Mouse (Mus musculus) MEL (cell line): ENCODE results near the gene Cyp26c1. TPM values are rescaled to one million over a fixed set of nuclear protein-coding genes. Genes with fewer than 3 reads are reported as not detected.
A peak's percentile ranks its signal among the peaks of the same experiment; 100 is the strongest.

Experiments
- DNase-seq: peaks from one replicate; pipeline ENCODE4 v3.0.0; 2011; ENCODE audit warnings: low read depth, low spot score
- H3K27ac ChIP-seq: 2 replicates; pipeline ENCODE4 v1.5.1; 2012; ENCODE audit warnings: low read depth, mild to moderate bottlenecking, control low read depth, low read length, moderate library complexity; ENCODE audit not compliant: control insufficient read depth
- H3K27me3 ChIP-seq, 2 experiments: fragments of 150-350 bp in 1 of 2; sonication (generic) in 1 of 2; 2 replicates each; pipeline ENCODE4 v1.6.1; 2012; ENCODE audit warnings: low read length in 2 of 2, mild to moderate bottlenecking in 2 of 2, improper control_type of control experiment in 1 of 2, moderate library complexity in 1 of 2; ENCODE audit not compliant: insufficient read depth in 2 of 2, control insufficient read depth in 1 of 2
- H3K36me3 ChIP-seq, 2 experiments: 2 replicates each; pipeline ENCODE4 v1.6.1; 2012 to 2014; ENCODE audit warnings: low read length in 2 of 2, improper control_type of control experiment in 1 of 2, inconsistent platforms in 1 of 2, mild to moderate bottlenecking in 1 of 2; ENCODE audit not compliant: insufficient read depth in 2 of 2, control insufficient read depth in 1 of 2
- H3K4me1 ChIP-seq, 2 experiments: fragments of 150-350 bp in 1 of 2; sonication (generic) in 1 of 2; 2 replicates each; pipeline ENCODE4 v1.6.1; 2012; ENCODE audit warnings: low read length in 2 of 2, improper control_type of control experiment in 1 of 2, mild to moderate bottlenecking in 1 of 2; ENCODE audit not compliant: insufficient read depth in 2 of 2, control insufficient read depth in 1 of 2
- H3K4me3 ChIP-seq, 2 experiments: fragments of 150-350 bp in 1 of 2; sonication (generic) in 1 of 2; 2 replicates each; pipeline ENCODE4 v1.5.1; 2012; ENCODE audit warnings: low read depth in 2 of 2, low read length in 2 of 2, mild to moderate bottlenecking in 2 of 2, moderate library complexity in 2 of 2, control low read depth in 1 of 2, improper control_type of control experiment in 1 of 2; ENCODE audit not compliant: control insufficient read depth in 1 of 2, insufficient read depth in 1 of 2
- H3K79me2 ChIP-seq: 2 replicates; pipeline ENCODE4 v1.6.1; 2012; ENCODE audit warnings: mild to moderate bottlenecking, low read length, moderate library complexity; ENCODE audit not compliant: control insufficient read depth, poor library complexity, insufficient read depth
- H3K9ac ChIP-seq: 2 replicates; pipeline ENCODE4 v1.6.1; 2012; ENCODE audit warnings: low read depth, mild to moderate bottlenecking, control low read depth, low read length, moderate library complexity; ENCODE audit not compliant: control insufficient read depth, poor library complexity, severe bottlenecking
- H3K9me3 ChIP-seq: fragments of 150-350 bp; sonication (generic); replicated peaks from 2 replicates; pipeline ENCODE4 v1.6.1; 2012; ENCODE audit warnings: mild to moderate bottlenecking, low read length, improper control_type of control experiment, moderate library complexity; ENCODE audit not compliant: insufficient read depth
- BHLHE40 ChIP-seq: IDR thresholded peaks from 2 replicates; pipeline ENCODE4 v1.6.1; 2012; ENCODE audit warnings: low read depth, mild to moderate bottlenecking, inconsistent platforms, low read length, improper control_type of control experiment, borderline replicate concordance
- CHD2 ChIP-seq: IDR thresholded peaks from 2 replicates; pipeline ENCODE4 v1.6.1; 2011; ENCODE audit warnings: low read length, improper control_type of control experiment
- CTCF ChIP-seq, 3 experiments: IDR thresholded peaks in 2 of 3; conservative IDR thresholded peaks in 1 of 3; 2 replicates each; pipeline ENCODE4 v1.5.1; 2011 to 2012; ENCODE audit warnings: low read length in 3 of 3, low read depth in 2 of 3, mild to moderate bottlenecking in 2 of 3, improper control_type of control experiment in 1 of 3, inconsistent platforms in 1 of 3, mixed read lengths in 1 of 3, moderate library complexity in 1 of 3; ENCODE audit not compliant: control insufficient read depth in 1 of 3, insufficient read depth in 1 of 3, poor library complexity in 1 of 3, severe bottlenecking in 1 of 3
- EP300 ChIP-seq, 2 experiments: IDR thresholded peaks; 2 replicates each; pipeline ENCODE4 v1.6.1; 2011; ENCODE audit warnings: improper control_type of control experiment in 2 of 2, low read length in 2 of 2, low read depth in 1 of 2, mild to moderate bottlenecking in 1 of 2
- ETS1 ChIP-seq: IDR thresholded peaks from 2 replicates; pipeline ENCODE4 v1.6.1; 2012; ENCODE audit warnings: low read depth, mild to moderate bottlenecking, inconsistent platforms, low read length, improper control_type of control experiment, moderate library complexity
- GABPA ChIP-seq: IDR thresholded peaks from 2 replicates; pipeline ENCODE4 v1.6.1; 2012; ENCODE audit warnings: low read depth, mild to moderate bottlenecking, inconsistent platforms, low read length, improper control_type of control experiment, moderate library complexity
- GATA1 ChIP-seq: IDR thresholded peaks from 2 replicates; pipeline ENCODE4 v1.6.1; 2011; ENCODE audit warnings: low read depth, low read length, improper control_type of control experiment
- HCFC1 ChIP-seq: IDR thresholded peaks from 2 replicates; pipeline ENCODE4 v1.6.1; 2012; ENCODE audit warnings: low read depth, mild to moderate bottlenecking, inconsistent platforms, low read length, improper control_type of control experiment, moderate library complexity
- MAX ChIP-seq: IDR thresholded peaks from 2 replicates; pipeline ENCODE4 v1.6.1; 2011; ENCODE audit warnings: low read length, improper control_type of control experiment
- MEF2A ChIP-seq: IDR thresholded peaks from 2 replicates; pipeline ENCODE4 v1.6.1; 2014; ENCODE audit warnings: low read depth, mild to moderate bottlenecking, inconsistent platforms, low read length, improper control_type of control experiment; ENCODE audit not compliant: poor library complexity, insufficient replicate concordance, severe bottlenecking; ENCODE audit errors: extremely low read depth
- MXI1 ChIP-seq: IDR thresholded peaks from 2 replicates; pipeline ENCODE4 v1.6.1; 2011; ENCODE audit warnings: mild to moderate bottlenecking, low read depth, low read length, improper control_type of control experiment
- RAD21 ChIP-seq: IDR thresholded peaks from 2 replicates; pipeline ENCODE4 v1.6.1; 2011; ENCODE audit warnings: mild to moderate bottlenecking, low read depth, low read length, improper control_type of control experiment
- RCOR1 ChIP-seq: IDR thresholded peaks from 2 replicates; pipeline ENCODE4 v1.6.1; 2012; ENCODE audit warnings: low read depth, mild to moderate bottlenecking, inconsistent platforms, low read length, improper control_type of control experiment
- TBP ChIP-seq: IDR thresholded peaks from 2 replicates; pipeline ENCODE4 v1.8.0; 2011; ENCODE audit warnings: low read depth, low read length, improper control_type of control experiment
- USF1 ChIP-seq: IDR thresholded peaks from 2 replicates; pipeline ENCODE4 v1.6.1; 2014; ENCODE audit warnings: low read depth, mild to moderate bottlenecking, inconsistent platforms, low read length, improper control_type of control experiment, moderate library complexity
- USF2 ChIP-seq, 2 experiments: IDR thresholded peaks; 2 replicates each; pipeline ENCODE4 v1.6.1; 2011 to 2012; ENCODE audit warnings: improper control_type of control experiment in 2 of 2, low read length in 2 of 2, borderline replicate concordance in 1 of 2, inconsistent platforms in 1 of 2, low read depth in 1 of 2, mild to moderate bottlenecking in 1 of 2; ENCODE audit not compliant: insufficient read depth in 1 of 2
- polyA plus RNA-seq, 2 experiments: library from polyadenylated mRNA; stranded (reverse) in 1 of 2; unstranded in 1 of 2; fragments of >175 nt in 1 of 2; fragments of >200 nt in 1 of 2; gene quantifications; 2 replicates each; pipeline versions ENCODE4 v1.2.1 to v1.2.4; 2012; ENCODE audit warnings: low replicate concordance in 2 of 2, low read depth in 1 of 2; ENCODE audit not compliant: insufficient read length in 2 of 2, insufficient read depth in 1 of 2, missing spikeins in 1 of 2
- total RNA-seq: library from RNA; depleted of rRNA; stranded (reverse); fragments of 300-350 nt; gene quantifications from 2 replicates; pipeline ENCODE4 v1.2.3, GENCODE M21; 2012; rRNA removed

The Cyp26c1 gene
- total RNA-seq (0.08 TPM in 1 of 2 replicates, not detected in the other), polyA plus RNA-seq (not detected)

GRCm38 (mm10) chr19:37685281-37685680 lies at the start of gene Cyp26c1:
Gene Cyp26c1, plus strand, starts transcription at chr19:37685581.
- Histone ChIP-seq H3K4me3 (no peak within 1 kb of the TSS), H3K27me3 (no peaks in the 10 kb centered on the region)
- no peak for DNase-seq

GRCm38 (mm10) chr19:37647994-37648393 lies 37.4 kb upstream of the Cyp26c1 start:
- DNase-seq = no peak
- Histone ChIP-seq H3K27ac (no peak overlapping the region), H3K4me1 (peaks cover 0 to 8% of the 10 kb centered on the region in 2 experiments; a peak in 1 of 4 replicates), H3K4me3 (no peak overlapping the region), H3K79me2 (no peaks in the 10 kb centered on the region), H3K9ac (no peak overlapping the region), H3K36me3 (peaks cover 2 to 4% of the 10 kb centered on the region in 2 experiments)
- peak; percentile 10 for TF ChIP-seq RAD21
- TF ChIP-seq GABPA = no peak
- TF ChIP-seq RCOR1 = no peak
- peak in 1 of 3 experiments; percentile 26; a peak in 2 of 6 replicates for TF ChIP-seq CTCF (IDR thresholded peaks at IDR 0.05 in 2 of 3, conservative IDR thresholded peaks at IDR 0.05 in 1 of 3; ENCODE audit: control insufficient read depth in 1 of 3, insufficient read depth in 1 of 3, low read depth in 2 of 3, low read length in 3 of 3, poor library complexity in 1 of 3, severe bottlenecking in 1 of 3)
- no peak for TF ChIP-seq USF1
- TF ChIP-seq, all 39 proteins: peak for 2
- H3K9me3 ChIP-seq = no peaks in the 10 kb centered on the region
- H3K27me3 ChIP-seq = no peaks in the 10 kb centered on the region

More at GRCm38 (mm10) chr19:37685281-37685680, at the start of gene Cyp26c1:
- Histone ChIP-seq H3K36me3 (peaks cover 0 to 4% of the 10 kb centered on the region in 2 experiments; a peak in 2 of 4 replicates), H3K4me1 (no peaks in the 10 kb centered on the region), H3K27ac (no peak within 1 kb of the TSS), H3K9ac (no peak within 1 kb of the TSS), H3K79me2 (no peaks in the 10 kb centered on the region), H3K9me3 (no peaks in the 10 kb centered on the region)
- no peak for TF ChIP-seq BHLHE40
- TF ChIP-seq CTCF (IDR thresholded peaks at IDR 0.05 in 2 of 3, conservative IDR thresholded peaks at IDR 0.05 in 1 of 3; ENCODE audit: control insufficient read depth in 1 of 3, insufficient read depth in 1 of 3, low read depth in 2 of 3, low read length in 3 of 3, poor library complexity in 1 of 3, severe bottlenecking in 1 of 3) = no peak
- TF ChIP-seq MAX = no peak
- no peak for TF ChIP-seq USF2 (IDR thresholded peaks at IDR 0.05; ENCODE audit: borderline replicate concordance in 1 of 2, insufficient read depth in 1 of 2, low read depth in 1 of 2, low read length in 2 of 2)
- no peak for TF ChIP-seq RAD21
- no peak for TF ChIP-seq EP300 (IDR thresholded peaks at IDR 0.05; ENCODE audit: low read depth in 1 of 2, low read length in 2 of 2)
- no peak for TF ChIP-seq MEF2A
- TF ChIP-seq MXI1 = no peak
- no peak for TF ChIP-seq GABPA
- no peak for TF ChIP-seq ETS1
- TF ChIP-seq RCOR1 = no peak
- TF ChIP-seq HCFC1 = no peak
- no peak for TF ChIP-seq GATA1
- TF ChIP-seq TBP = no peak
- no peak for TF ChIP-seq USF1
- no peak for TF ChIP-seq CHD2
